Mouse (Mus musculus): ENCODE measurements around the gene Zfp57.

DNA sequence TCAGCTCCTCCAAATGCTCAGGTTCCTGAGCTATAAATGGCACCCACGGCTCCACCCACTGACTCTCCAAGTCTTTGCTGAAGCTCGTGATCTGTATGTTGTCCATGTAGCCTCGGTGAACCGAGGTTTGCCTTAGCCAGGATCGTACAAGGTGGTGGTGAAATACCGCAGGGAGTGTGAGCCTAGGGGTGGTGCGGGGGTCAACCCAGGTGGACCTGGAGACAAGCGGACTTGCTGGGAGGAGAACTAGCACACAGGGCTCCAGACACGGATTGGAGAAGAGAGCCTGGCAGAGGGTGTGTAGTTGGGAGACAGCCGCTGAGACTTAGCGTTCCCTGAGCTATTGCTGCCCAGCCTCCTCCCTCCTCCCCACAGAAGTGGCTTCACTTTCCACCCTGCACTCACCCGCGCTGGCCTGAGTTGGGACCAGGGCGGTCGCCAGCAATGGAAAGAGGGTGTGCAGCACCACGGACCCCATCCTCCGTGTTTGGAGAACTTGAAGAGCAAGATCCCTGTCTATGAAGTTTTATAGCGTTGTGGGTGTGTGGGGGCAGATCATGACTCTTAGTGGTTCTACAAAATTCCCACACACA is 19.6 kb upstream of the Zfp57 start, which contains the start of gene 2410137M14Rik:
- TF ChIP-seq GATA1 (IDR thresholded peaks at IDR 0.05; ENCODE audit: low read length): no peak
- no peak for TF ChIP-seq TAL1 (IDR thresholded peaks at IDR 0.05; ENCODE audit: low read length)

All from erythroblast, embryonic 14.5 days (primary cell).